Mouse (Mus musculus): Measurements from ENCODE around the gene Ubqlnl.

Gene Ubqlnl

DNA sequence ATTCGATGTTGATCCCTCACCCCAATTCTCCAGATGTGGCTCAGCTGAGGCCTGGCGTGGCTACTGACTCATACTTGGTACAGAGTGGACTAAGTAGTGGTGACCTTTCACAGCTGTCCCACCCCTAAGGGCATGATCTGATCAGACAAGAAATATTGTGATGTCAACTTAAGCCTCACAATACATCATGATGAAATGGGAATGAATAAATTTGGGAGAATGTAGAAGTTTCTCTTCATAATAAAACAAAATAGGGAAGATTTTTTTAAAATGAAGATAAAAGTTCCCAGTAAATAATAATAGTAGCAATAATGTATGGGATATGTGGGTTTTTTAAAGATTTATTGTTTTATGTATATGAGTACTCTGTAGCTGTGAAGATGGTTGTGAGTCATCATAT lies at the start of gene Ubqlnl:
TSS of gene Ubqlnl (minus strand) at position 101 of the 400 bp plus-strand sequence.
- DNase-seq = no peak

DNA sequence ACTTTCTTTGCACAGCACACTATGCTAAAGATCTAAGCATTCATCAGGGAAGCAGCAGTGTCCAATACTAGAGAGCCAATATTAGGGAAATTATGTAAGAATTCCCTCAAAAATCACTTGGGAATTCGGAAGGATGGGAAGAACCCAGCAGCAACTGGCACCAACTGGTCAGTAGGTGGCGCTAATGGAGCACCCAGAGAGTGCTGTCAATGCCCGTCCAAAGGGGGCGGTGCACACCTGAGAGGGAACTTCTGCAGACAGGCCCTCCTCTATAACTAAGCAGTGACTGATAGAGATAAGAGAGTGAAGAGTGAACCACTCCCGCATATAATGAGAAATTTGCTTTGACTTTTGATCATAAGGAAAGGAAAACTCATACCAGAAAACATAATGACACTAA lies 49.5 kb upstream of the Ubqlnl start:
- DNase-seq = peak; percentile 77

DNA sequence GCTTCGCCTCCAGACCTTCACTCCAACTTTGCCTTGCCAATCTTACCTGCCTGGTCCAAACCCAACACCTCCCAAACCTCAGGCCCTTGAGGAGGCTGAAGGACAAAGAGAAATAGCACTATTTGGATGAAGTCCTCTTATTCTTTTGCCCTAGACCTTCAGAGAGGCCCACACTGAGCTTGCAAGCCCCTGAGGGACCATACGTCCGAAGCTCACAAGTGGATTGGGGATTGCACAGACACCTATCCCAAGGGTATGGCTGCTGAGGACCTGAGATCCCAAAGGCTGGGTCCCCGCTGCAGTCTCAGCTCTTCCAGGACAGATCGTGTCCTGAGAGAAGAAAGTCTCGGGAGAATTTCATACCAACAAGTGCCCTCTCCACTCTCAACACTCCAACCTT lies 45.5 kb upstream of the Ubqlnl start, which contains the start of gene Olfr649:
TSS of gene Olfr649 (minus strand) at position 101 of the 400 bp plus-strand sequence.
- no peak for DNase-seq

DNA sequence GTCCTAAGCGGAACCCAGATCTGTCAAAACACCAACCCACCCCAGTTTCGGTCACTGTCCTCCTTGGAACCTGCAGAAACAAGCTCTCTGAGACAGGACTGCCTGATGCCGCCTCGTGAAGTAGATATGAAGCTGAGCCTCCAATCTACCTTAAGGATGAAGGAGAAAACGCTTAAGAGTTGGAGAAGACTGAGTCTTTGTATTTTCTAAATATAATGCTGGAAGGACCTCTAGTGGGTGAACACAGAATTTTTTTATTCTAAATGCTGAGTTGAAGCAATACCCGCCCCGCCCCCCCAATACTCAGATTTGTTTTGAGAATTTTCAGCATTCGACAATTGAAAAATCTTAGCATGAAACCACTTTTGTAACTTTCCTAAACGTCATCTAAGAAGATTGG lies 40.9 kb upstream of the Ubqlnl start:
- no peak for DNase-seq

DNA sequence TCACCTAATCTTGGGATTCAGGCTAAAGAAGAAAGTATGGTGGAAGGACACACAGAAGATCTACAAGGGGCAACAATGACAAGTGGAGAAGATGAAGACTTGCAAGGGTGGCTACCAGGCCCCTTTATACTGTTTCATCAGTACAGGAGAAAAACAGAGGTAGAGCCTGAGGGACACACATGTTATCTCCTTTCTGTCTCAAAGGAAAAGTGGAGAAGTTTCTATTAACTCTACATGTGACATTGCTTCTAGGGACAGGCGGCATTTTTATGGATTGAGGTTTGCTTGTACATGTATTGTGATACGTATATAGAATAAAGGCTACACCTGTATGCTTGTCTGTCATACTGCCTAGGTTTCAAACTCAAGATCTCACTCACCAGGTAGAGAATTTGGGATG lies 32.9 kb upstream of the Ubqlnl start, which contains the start of gene Olfr648:
TSS of gene Olfr648 (minus strand) at position 101 of the 400 bp plus-strand sequence.
- DNase-seq = no peak

DNA sequence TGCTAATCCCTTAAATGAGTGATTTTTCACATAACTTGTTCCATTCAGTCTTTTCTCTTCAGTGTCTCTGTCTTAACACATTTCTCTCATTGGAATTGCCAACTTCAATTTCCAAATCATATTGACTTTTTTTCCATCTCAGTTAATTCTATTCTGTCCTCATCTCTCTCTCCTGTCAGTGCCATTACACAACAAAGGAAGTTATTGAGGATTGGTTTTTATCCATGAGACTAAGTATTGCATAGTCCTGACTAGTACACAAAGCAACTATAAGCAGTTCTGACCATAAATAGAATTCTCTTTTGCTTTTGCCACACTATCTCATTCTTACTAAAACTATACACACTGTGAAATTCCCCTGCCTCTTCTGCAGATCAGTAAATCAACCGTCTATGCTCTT lies 28.7 kb upstream of the Ubqlnl start:
- no peak for DNase-seq

DNA sequence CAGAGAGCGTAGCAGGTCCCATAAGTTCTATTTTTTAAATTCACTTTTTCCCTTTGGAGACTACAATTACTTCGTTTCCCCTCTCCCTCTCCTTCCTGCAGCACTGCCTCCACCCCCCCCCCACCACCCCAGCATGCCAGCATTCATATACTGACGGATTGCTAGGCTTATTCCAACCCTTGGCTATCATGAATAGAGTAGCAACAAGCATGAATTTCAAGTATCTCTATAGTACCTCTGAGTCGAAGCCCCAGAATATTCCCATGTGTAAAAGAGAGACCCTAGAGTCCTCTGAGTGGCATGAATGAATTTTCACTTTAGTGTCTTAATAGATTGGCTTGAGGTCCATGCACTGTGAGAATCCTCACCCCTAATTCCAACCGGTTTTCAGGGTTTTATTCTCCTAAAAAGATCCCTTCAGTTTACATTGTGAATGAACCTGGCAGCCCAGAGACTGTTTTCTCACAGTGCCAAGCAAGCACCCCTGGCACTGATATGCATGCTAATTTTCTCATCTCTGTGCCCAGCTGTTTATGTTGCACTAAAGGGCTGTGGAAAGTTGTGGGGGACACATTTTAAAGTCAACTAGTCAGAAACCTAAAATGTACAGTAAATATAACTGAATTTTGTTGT lies 28.2 kb upstream of the Ubqlnl start:
- DNase-seq = no peak

DNA sequence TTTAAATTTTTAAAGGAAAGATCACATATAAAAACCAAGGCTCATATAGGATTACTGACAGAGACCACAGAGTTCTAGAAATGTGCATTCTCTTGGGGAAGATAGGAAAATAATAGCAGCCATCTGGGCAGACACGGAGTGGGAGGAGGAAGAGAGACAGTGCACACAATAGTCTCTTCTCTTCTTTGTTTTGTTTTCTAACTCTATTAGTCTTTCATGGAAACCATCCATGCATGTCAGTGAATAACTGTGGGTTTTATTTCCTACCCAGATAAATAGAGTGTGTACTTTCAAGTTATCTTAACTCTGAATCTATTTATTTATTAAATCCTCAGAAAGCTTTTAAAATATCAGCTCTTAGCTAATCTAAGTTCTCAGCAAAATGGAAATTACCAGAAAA lies 24.7 kb upstream of the Ubqlnl start:
- no peak for DNase-seq

DNA sequence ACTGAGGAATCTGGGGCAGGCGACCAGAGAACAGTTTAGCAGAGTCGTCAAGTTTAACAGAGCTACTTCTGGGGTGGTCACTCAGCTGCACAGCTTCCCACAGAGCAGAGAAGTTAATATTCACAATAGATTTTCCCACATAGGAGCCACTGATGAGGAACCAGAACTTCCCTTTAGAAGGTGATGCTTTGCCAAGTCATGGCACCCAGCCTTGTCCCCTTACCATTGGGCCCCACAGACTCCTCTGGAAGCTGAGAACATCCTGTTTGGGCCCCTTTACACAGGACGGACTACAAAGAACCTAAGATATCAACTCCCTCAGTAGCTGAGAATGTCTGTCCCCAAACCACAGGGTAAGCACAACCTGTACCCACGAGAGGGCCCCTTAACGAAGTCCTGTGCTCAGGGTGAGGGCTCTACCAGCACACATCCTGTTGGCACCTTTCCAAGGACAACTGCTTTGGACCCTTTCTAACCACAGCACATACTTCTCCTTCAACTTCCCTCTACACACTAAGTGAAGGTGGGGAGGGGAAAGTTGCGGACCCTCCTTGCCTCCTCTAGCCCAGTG lies 19.4 kb upstream of the Ubqlnl start:
- no peak for DNase-seq

DNA sequence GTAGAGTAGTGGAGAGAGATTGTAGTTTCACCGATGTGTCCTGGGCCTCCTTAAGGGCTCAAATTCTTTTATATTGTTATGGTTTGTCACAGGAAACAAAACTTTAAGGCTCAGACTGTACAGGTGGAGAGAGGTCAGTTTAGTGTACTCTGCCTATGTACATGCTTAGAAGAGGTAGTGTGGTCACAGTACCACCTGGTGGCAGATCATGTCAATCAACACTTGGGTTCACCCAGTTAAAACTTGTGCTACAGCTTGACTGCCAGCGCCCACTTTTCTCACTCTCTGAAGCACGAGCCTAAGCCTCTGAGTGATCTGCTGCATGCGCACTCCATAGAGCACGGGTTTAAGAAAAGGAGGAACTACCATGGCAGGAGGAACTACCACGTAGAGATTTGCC lies 16.7 kb upstream of the Ubqlnl start:
- DNase-seq = no peak

DNA sequence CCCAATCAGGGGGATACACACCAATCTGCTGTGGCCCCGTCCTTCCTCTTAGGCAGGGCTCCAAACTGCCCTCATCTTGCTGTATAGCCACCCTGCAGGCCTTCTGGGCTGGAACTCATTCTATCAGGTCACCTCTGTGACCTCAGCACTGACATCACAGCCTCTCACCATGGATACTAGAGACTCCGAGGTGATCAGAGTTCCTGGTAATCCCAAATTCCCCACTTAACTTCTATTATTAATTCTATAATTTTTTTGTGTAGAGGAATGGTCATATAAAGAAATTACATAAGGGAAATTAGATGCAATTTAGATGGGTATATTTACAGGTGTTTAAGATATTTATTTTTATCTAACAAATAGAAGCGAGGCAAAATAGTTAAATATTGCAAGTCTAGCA lies 7.2 kb downstream of the Ubqlnl start, which contains the start of gene Ubqln3:
TSS of gene Ubqln3 (minus strand) at position 101 of the 400 bp plus-strand sequence.
- DNase-seq = no peak

DNA sequence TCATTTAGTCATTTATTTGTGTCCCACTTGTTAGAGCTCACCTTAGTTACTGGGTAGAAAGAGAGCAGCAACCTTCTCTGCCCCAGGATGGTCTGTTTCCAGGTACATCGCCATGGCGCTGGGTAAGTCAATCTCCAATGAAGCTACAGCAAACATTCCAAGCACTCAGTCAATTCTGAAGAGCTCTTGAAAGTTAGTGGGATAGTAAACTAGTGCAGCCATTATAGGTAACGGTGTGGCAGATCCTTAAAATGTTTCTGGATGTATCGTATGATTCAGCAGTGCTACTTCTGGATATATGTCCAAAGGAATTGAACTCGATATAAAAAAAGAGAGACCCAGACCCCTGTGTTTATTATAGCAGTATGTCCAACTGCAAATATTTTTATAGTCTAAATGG lies 13.1 kb downstream of the Ubqlnl start, which contains the start of gene Olfr643:
TSS of gene Olfr643 (minus strand) at position 101 of the 400 bp plus-strand sequence.
- no peak for DNase-seq

DNA sequence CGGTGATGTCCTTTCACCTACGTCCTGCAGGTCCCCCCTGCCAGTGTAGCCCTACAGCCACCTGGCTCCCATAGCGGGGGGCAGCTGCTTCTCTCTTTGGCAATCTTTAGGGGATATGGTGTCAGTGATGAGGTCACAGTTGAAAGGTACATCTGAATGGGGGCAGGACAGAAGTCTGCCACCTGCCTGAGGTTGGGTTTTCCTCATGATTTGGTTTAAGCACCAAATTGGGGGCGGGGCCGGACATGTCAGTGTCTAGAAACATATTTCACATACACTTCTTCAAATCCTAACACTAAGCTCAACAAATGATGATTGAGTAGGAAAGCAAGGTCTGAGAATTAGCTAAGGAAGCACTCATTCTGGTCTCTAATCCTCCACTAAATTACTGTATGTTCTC lies 20.6 kb downstream of the Ubqlnl start, which contains the start of gene Ubqln5:
TSS of gene Ubqln5 (minus strand) at position 101 of the 400 bp plus-strand sequence.
- DNase-seq = no peak

DNA sequence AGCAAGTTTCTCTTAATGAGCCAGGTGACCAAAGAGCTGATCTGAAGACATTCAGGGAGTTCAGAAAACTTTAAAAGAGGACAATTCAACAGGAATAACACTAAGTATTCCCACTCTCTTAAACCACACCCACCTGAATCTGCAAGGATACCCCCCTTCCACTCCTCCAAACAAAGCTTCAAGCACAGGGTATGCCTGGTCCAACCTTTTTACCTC lies 45.7 kb downstream of the Ubqlnl start, which contains the start of gene Olfr646:
TSS of gene Olfr646 (plus strand) at position 117 of the 216 bp plus-strand sequence.
- DNase-seq = no peak

DNA sequence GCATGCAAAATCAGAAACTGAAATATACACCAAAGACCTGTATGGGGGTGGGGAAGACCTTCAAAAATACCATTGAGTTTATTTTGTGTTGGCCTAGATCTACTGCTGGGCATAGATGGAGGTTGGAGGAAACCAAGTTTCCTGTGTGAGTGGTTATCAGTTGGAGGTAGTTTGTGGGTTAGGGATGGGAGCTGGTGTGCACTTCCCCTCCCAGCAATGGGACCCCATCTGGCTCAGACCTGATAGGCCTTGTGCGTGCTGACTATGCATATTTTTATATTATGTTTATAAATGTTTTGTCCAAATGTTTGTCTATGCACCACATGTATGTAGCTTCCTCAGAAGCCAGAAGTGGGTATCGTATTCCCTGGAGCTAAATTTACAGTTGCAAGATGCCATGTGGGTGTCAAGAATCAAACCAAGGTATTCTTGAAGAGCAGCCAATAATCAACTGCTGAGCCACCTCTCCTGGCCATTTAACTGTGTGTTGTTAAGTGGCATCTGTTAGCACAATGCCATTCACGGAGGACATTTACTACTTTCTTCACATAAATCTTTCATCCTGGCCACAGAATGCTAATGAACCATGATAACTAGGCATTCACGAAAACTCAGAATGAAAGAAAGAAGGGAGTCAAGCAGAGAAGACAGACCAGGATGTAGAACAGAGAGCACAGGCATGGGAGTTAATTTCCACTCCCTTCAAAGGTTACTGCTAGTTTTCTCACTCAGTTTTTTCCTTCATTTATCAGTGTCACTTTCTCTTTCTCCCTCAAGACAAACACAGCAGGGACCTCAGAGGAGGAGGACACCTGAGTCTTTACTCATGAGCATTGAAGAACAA lies 46.2 kb downstream of the Ubqlnl start:
- no peak for DNase-seq
